Mouse (Mus musculus) gonadal fat pad, adult 2 months (tissue): ENCODE results near the gene Nebl. TPM values are rescaled to one million over a fixed set of nuclear protein-coding genes. Genes with fewer than 3 reads are reported as not detected.
A peak's percentile ranks its signal among the peaks of the same experiment; 100 is the strongest.

ENCODE experiments used
- DNase-seq: peaks from one replicate; pipeline ENCODE4 v3.0.0-alpha.2; 2012; ENCODE audit warnings: low read depth
- polyA plus RNA-seq: library from polyadenylated mRNA; depleted of rRNA; stranded (reverse); fragments of >200 nt; gene quantifications from 2 replicates; pipeline ENCODE4 v1.2.3, GENCODE M21; 2012

Nebl gene
- polyA plus RNA-seq, 1 experiment, result 6.3 TPM

DNA sequence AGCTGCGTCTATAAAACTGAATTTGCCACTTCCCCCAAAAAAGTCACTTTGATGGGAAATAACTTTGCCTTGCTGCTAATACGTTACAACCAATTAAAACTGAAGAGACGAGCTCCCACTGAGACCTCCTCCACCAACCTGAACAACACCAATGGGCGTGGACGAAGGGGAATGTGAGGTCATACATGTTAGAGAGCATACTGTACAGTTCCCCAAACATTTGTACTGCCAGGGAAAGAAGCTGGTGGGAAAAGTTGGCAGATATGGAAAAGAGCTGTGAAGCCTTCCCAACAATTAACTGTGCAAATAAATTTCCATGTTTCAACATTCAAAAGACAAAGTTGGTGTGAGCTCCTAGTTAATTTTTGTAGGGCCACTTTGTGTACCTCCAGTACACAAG lies 25.3 kb downstream of the Nebl start:
- DNase-seq, result no peak

- DNase-seq, result no peak
Measured at GRCm38 (mm10) chr2:17705426-17705825, 25.8 kb downstream of the Nebl start.

DNA sequence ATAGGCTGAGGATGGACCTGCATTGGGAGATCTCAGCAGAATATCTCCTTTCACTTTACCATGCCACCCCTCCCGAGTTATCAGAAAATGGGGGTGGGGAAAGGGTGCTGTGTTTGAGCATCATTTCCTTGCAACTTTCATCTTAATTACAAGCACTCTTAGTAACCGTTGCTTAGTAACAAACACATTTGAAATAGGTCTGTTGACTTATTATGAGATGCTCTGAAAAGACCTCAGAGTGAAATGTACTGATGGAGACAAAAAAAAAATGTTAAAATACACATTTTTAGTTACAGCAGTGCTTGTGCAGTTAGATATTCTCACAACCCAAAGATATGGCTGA lies 28.1 kb downstream of the Nebl start:
- no peak for DNase-seq

DNA sequence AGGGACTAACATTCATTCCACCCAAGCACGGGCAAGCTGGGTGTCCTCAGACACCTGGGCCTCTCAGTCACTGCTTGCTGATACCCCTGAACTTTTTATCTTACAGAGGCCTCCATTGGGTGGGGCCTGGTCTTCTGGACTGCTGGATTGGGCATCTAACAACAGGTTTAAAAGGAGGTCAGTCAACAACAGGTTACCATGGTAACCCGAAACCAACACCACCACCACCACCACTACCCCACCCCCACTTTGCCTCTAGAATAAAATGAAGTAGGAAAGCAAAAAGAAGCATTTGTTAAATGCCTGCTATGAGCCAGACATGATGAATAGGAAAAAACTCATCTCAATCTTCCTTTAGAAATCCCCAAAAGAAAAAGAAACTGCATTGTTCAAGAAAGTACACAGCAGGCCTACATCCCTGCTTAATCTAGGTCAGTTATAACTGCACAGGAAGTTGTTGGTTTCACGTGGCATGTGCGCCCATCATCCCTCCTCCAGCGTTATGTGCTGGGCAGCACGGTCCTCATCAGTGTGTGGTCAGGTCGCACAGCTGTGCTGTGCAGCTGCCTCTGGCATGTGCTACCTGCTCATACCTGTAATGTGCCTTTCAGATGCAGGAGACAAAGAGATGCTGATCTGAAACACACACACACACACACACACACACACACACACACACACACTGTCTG lies 28.6 kb downstream of the Nebl start:
- no peak for DNase-seq

DNA sequence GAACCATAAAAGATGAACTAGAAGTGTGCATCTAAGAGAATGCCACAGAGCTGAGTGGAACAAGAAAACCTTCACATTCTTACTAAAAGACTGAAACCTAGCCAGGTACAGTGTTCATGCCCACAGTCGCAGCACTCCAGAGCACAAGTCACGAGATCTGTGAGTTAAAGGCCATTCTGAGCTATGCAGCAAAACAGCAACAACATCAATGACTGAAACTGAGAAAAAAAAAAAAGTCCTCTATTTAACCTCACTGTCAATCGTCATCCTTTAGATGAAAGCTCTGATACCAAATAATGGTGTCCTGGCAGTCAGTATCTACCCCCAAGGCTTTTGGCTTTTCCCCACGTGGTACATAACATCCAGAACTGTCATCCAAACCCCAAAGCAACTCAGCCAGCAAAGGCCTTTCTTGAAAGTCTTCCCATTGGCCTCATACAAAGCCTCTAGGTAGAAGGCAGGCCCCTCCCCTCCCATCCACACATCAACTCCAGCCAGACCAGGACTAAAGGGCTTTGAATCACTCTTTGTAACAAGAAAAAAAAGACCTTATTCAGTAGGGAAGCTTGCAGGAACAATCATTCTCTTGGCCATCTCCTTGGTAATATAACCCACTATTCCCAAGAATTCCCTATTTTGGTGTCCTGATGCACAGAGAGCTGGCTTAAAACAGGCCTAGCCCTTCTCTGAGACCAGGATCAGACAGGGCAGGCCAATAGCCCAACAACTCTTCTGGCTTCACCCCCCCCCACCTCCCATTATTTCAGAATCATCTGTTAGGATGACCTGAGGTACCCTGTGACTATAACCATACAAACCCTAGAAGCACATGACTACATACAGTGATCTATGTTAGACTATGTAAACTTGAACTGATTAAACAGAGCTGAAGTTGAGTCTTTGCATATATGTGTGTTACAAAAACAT lies 32.8 kb downstream of the Nebl start:
- peak; percentile 60 for DNase-seq

DNA sequence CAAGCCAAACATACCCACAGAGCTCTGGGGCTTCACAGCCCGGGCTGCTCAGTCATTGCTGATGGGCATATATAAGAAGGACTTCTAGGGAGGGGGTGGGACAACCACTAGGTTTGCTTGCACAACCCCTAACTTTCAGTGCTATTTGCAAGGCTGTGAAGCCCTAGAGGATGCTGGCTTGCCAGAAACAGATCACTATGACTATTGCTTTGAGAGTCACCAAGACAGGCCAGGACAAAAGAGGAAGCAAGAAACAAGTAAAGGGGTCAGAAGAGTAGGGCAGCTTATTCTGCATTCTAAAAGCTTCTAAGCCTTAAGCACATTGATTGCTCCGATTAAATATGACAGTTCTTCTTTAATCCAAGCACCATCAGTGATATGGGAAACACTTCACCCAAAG lies 38.3 kb downstream of the Nebl start:
- DNase-seq, result no peak

- DNase-seq, result no peak
Measured at GRCm38 (mm10) chr2:17690264-17690663, 41.0 kb downstream of the Nebl start.

DNA sequence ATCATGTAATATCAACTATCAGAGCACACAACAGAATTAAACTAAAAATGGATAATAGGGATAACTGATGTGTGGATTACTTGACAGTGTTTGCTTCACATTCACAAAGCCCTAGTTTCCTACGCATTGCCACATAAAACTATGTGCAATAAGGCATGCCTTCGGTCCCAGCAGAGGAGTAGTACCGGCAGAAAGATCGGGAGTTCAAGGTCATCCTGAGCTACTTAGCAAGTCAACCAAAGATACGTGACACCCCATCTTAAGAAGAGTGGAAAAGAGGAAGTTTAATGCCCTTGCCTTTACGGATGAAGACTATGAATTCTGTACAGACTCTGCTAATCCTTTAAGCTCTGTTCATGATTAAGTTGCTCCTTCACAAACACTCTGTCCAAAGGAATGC lies 44.1 kb downstream of the Nebl start:
- no peak for DNase-seq

GRCm38 (mm10) chr2:17683326-17684040 lies 47.8 kb downstream of the Nebl start:
- no peak for DNase-seq

DNA sequence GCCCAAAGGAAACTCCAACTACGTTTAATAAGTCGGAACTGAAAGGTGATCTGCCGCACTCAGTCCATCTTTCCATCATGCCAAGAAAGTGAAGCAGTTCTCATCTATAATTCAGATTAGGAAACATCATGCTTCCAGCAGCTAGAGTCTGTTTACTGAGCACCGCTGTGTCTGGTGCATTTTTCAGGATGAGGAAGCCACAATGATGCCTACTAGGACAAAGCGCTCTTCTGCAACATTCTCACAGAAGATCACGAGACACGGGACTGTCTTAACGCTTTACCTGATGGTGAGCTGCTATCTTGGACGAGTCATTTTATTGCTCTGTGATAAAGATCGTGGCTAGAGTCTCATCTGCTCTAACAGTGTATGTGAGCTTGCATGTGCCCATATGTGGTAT lies 59.1 kb downstream of the Nebl start:
- DNase-seq, result no peak

DNA sequence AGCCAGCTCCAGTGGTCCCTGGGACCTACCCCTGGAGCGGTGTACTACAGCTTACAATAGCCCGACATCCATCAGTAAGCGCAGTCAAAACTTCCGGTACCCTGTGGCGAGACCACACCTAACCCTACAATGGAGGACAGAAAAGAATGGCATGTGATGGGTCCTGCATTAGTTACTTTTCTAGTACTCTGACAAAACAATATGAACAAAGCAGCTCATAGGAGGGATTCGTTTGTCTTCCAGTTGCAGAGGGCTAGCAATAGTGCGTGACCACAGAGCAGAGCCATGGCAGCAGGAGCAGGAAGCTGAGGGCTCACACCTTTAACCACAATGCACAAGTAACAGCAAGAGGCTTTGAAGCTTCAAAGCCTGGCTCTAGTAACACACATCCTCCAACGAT lies 59.7 kb downstream of the Nebl start:
- DNase-seq, result no peak

DNA sequence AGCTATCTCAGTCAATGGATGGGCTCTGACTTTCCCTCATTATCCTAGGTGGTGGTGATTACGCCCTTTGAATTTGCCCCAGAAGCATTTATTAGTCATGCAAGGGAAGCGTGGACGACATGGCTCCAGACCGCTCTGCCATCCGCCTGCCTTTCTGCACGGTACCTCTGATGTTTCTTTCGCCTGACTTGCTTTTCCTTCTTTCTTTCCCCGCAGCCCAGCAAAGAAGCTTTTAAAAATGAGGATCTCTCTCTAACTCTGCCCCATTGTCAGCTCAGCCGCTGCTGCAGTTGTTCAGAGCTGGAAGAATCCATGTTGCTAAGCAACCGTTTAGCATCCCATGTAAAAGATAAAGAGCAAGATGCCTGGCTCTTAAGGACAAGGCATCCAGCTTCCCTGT lies 61.3 kb downstream of the Nebl start:
- DNase-seq, result no peak

- no peak for DNase-seq
Measured at GRCm38 (mm10) chr2:17669000-17669399, 62.3 kb downstream of the Nebl start.

GRCm38 (mm10) chr2:17658176-17658575 lies 73.1 kb downstream of the Nebl start:
- no peak for DNase-seq

DNA sequence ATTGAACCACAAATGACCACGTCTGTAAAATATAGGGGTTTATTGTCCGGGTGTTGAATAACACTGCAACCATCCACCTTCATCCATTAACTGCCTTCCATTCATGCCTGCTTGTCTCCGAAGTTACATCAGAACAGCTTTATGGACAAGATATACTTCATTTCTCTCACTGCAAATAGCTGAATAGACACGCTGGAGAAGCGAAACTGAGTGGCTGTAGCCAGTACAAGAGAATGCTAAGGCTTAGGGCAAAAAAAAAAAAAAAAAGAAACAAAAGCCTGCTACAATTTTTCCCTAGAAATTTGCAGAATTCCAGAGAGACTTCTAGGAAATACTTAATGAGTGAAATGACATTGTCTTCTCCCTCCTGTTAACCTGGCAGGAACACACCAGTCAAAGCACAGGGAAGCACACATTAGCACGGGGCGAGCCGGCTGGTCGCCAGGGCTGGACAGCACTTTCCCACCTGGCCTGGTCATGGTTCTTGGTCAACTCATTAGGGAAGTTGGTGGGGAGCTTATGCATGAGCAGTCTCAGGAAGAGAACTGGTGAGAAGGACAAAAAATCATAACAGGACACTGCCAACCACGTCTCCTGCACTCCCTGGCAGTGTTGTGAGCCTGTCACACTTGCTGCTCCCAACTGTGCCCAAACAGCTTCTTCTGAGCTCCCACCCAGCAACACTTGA lies 81.0 kb downstream of the Nebl start:
- DNase-seq, result no peak

DNA sequence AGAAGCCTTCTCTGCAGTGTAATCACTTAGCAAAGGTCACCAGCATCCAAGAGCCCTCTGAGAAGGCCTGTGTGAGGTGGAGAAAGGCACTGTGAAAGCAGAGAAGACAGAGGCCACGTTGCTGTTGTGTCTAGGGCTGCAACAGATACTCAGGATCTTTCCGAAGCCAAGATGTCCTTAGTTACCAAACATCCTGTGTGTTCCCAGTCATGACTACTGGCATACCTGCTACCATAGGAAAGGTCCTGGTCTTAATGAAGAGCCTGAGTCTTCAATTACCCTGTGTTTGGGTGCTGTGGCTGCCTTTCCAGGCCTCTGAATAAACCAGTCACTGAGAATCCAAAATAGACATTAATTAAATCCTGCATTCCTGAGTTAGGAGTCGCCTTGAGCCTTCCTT lies 81.5 kb downstream of the Nebl start:
- DNase-seq, result no peak

GRCm38 (mm10) chr2:17644282-17645262 lies 86.7 kb downstream of the Nebl start:
- DNase-seq, result no peak

DNA sequence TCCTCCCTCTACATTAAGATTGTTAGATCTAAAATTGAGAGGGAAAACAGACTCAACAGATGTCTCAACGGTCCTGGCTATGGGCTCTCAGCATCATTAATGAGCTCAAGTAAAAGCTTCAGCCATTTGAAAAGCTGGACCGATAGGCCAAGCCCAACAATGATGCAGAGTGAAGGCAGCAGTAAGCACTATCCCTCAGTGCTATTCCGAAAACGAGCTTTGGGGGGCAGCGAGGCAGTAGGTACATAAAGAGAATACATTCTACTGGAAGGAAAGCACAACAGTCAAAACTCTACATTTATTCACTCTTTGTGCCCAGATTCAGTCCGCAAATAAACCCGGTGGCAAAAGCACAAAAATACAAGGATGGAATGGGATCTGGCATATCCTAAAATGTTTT lies 87.4 kb downstream of the Nebl start:
- no peak for DNase-seq

GRCm38 (mm10) chr2:17642770-17643169 lies 88.5 kb downstream of the Nebl start:
- no peak for DNase-seq

DNA sequence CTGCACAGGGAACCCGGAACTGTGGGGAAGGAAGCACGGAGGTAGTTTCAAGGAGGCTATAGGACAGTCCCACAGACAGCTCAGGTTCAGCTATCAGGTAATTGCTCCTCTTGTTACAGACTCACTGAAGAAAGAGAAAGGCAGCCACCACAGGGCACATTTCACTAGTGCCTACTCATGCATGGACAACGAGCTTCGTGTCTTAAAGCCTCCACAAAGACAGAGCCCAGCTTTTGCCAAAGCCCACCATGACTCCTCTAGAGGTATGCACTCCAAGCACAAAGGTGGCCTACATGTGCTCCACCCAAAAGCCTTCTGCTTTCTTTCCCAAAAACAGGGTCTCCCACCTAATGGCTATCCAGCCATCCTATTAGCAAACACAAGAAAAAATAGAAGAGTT lies 90.4 kb downstream of the Nebl start:
- DNase-seq, result no peak

- no peak for DNase-seq
Measured at GRCm38 (mm10) chr2:17638631-17639030, 92.6 kb downstream of the Nebl start.
